Mouse (Mus musculus): ENCODE results near the gene Gm7544.
"Not testable (repeated sequence)": the region's sequence is repeated elsewhere in the genome, so short reads cannot be mapped to it uniquely, and the experiment has no call there.

- not testable (repeated sequence) for TF ChIP-seq CTCF, POLR2A (IDR thresholded peaks at IDR 0.05; ENCODE audit: extremely low read depth, insufficient read depth, low read length)
Observed at GRCm38 (mm10) chr1:82930558-82930957, 25.3 kb downstream of the Gm7544 start.

Measured in cortical plate, adult 2 months (tissue).